Mouse (Mus musculus) midbrain, embryonic 10.5 days (tissue): Measurements from ENCODE around the gene Meltf. TPM values are rescaled to one million over a fixed set of nuclear protein-coding genes. Genes with fewer than 3 reads are reported as not detected.
"Not testable (repeated sequence)": the region's sequence is repeated elsewhere in the genome, so short reads cannot be mapped to it uniquely, and the experiment has no call there.

Experiments used
- DNase-seq: peaks from one replicate; pipeline ENCODE4 v3.0.0-alpha.2; 2017; ENCODE audit warnings: low spot score
- H3K27ac ChIP-seq: fragments of 300-500 bp; sonication (generic); replicated peaks from 2 replicates; pipeline ENCODE4 v1.5.1; 2016; ENCODE audit warnings: mild to moderate bottlenecking
- H3K27me3 ChIP-seq: fragments of 300-500 bp; sonication (generic); 2 replicates; pipeline ENCODE4 v1.6.1; 2016; ENCODE audit warnings: low read depth, mild to moderate bottlenecking; ENCODE audit not compliant: poor library complexity, severe bottlenecking
- H3K36me3 ChIP-seq: fragments of 300-500 bp; sonication (generic); 2 replicates; pipeline ENCODE4 v1.6.1; 2016; ENCODE audit warnings: mild to moderate bottlenecking, moderate library complexity
- H3K4me1 ChIP-seq: fragments of 300-500 bp; sonication (generic); 2 replicates; pipeline ENCODE4 v1.6.1; 2016
- H3K4me3 ChIP-seq: fragments of 300-500 bp; sonication (generic); 2 replicates; pipeline ENCODE4 v1.5.1; 2016; ENCODE audit warnings: mild to moderate bottlenecking, moderate library complexity
- H3K9me3 ChIP-seq: fragments of 300-500 bp; sonication (generic); replicated peaks from 2 replicates; pipeline ENCODE4 v1.6.1; 2016; ENCODE audit warnings: mild to moderate bottlenecking
- WGBS: fragments of 180-500 bp; shearing (Covaris S2); methylation state at CpG from one replicate; pipeline ENCODE4 v1.1.7; 2016; 5-methylcytosine and 5-hydroxymethylcytosine counted together
- polyA plus RNA-seq: library from polyadenylated mRNA; unstranded; fragments of >200 nt; fragmentation: Nextera tagmentation; extraction: Ambion mirVana; gene quantifications from 2 replicates; pipeline ENCODE4 v1.2.1, GENCODE M21; 2016

The Meltf gene
- polyA plus RNA-seq, 1 experiment from 2014 or later, result 0.10 TPM

GRCm38 (mm10) chr16:31945372-31945771 lies 66.8 kb downstream of the Meltf start:
- 92% methylated on average over 6 of the region's 6 CpGs for WGBS
- Histone ChIP-seq H3K4me1 (peaks cover 40% of the 10 kb centered on the region), H3K36me3 (peaks cover 18% of the 10 kb centered on the region), H3K9me3 (no peaks in the 10 kb centered on the region), H3K4me3 (no peak overlapping the region), H3K27ac (no peak overlapping the region), H3K27me3 (no peaks in the 10 kb centered on the region)
- DNase-seq, result no peak

GRCm38 (mm10) chr16:31945986-31946385 lies 67.4 kb downstream of the Meltf start:
- H3K27ac ChIP-seq, DNase-seq, H3K9me3 ChIP-seq, H3K27me3 ChIP-seq: not testable (repeated sequence)
- Histone ChIP-seq H3K4me3 (0 out of 2 replicates have a peak overlapping the region, but pooled peaks have one; percentile 95), H3K36me3 (peaks cover 24% of the 10 kb centered on the region), H3K4me1 (peaks cover 40% of the 10 kb centered on the region)
- WGBS, result 92% methylated on average over 6 of the region's 6 CpGs

- H3K27me3 ChIP-seq, result no peaks in the 10 kb centered on the region
- no peaks in the 10 kb centered on the region for H3K9me3 ChIP-seq
- peaks cover 40% of the 10 kb centered on the region for H3K4me1 ChIP-seq
- H3K27ac ChIP-seq, result peak overlapping the region; percentile 95
- H3K36me3 ChIP-seq, result peaks cover 38% of the 10 kb centered on the region
- WGBS, result 43% methylated on average over 8 of the region's 8 CpGs
- peak overlapping the region; percentile 95 for H3K4me3 ChIP-seq
- no peak for DNase-seq
Observed at GRCm38 (mm10) chr16:31947333-31947732, 68.7 kb downstream of the Meltf start.

GRCm38 (mm10) chr16:31947901-31948316 lies 69.3 kb downstream of the Meltf start:
- Histone ChIP-seq H3K9me3 (no peaks in the 10 kb centered on the region), H3K27ac (peak overlapping the region; percentile 95), H3K27me3 (no peaks in the 10 kb centered on the region), H3K36me3 (peaks cover 42% of the 10 kb centered on the region), H3K4me1 (peaks cover 40% of the 10 kb centered on the region), H3K4me3 (peak overlapping the region; percentile 95)
- WGBS, result under 1% methylated on average over 38 of the region's 38 CpGs
- DNase-seq, result no peak

- Histone ChIP-seq H3K36me3 (peaks cover 44% of the 10 kb centered on the region), H3K9me3 (no peaks in the 10 kb centered on the region), H3K27me3 (no peaks in the 10 kb centered on the region), H3K27ac (peak within 1 kb of the TSS; percentile 95), H3K4me1 (peaks cover 40% of the 10 kb centered on the region), H3K4me3 (peak within 1 kb of the TSS; percentile 95)
- WGBS, result under 1% methylated on average over 55 of the region's 55 CpGs
- peak; percentile 97 for DNase-seq
Observed at GRCm38 (mm10) chr16:31948345-31948774, 69.8 kb downstream of the Meltf start, which contains the start of the genes 0610012G03Rik and Ncbp2. TSS of gene 0610012G03Rik (minus strand) at chr16:31948494. TSS of gene Ncbp2 (plus strand) at chr16:31948513.

Other genes with a start within 250 kb of the Meltf start
- 20.0 and 20.3 TPM in 2 replicates for gene Dlg1, start 215.4 kb upstream of the Meltf start, polyA plus RNA-seq
- gene Pigz, start 55.0 kb downstream of the Meltf start, polyA plus RNA-seq, result 1.4 and 1.8 TPM in 2 replicates
- 92.8 TPM in 2 replicates for gene 0610012G03Rik, start 69.7 kb downstream of the Meltf start, polyA plus RNA-seq
- 141 and 147 TPM in 2 replicates for gene Ncbp2, start 69.7 kb downstream of the Meltf start, polyA plus RNA-seq
- 18.4 and 21.1 TPM in 2 replicates for gene Senp5, start 124.5 kb downstream of the Meltf start, polyA plus RNA-seq
- 40.8 and 45.1 TPM in 2 replicates for gene Pak2, start 200.5 kb downstream of the Meltf start, polyA plus RNA-seq
- gene Pigx, start 220.9 kb downstream of the Meltf start, polyA plus RNA-seq, result 148 and 153 TPM in 2 replicates
- 36.2 and 38.3 TPM in 2 replicates for gene Cep19, start 221.0 kb downstream of the Meltf start, polyA plus RNA-seq